Mouse (Mus musculus): ENCODE results near the gene Tspan32.

DNA sequence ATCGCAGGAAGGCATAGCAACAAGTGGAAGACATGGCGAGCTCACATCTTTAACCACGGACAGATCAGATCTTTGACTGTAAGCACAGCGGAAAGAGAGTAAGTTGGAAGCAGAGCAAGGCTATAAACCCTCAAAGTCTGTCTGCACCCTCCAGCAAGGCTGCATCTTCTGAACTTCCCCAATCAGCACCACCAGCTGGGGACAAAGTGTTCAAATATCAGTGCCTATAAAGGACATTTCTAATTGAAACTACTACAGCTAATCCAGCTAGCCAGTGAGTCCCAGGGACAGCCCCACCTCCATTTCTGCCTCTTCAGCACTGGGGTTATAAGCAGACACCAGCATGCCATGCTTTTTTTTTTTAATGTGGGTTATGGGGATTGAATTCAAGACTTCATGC lies 32.5 kb downstream of the Tspan32 start:
- TF ChIP-seq CTCF (conservative IDR thresholded peaks at IDR 0.05; ENCODE audit: insufficient read depth, insufficient read length, low read depth, low read length), result no peak
- no peak for TF ChIP-seq POLR2A (IDR thresholded peaks at IDR 0.05; ENCODE audit: low read depth, low read length)
